Comparison of ENCODE assay signal across 12 mouse cellular contexts in the genomic region with DNA sequence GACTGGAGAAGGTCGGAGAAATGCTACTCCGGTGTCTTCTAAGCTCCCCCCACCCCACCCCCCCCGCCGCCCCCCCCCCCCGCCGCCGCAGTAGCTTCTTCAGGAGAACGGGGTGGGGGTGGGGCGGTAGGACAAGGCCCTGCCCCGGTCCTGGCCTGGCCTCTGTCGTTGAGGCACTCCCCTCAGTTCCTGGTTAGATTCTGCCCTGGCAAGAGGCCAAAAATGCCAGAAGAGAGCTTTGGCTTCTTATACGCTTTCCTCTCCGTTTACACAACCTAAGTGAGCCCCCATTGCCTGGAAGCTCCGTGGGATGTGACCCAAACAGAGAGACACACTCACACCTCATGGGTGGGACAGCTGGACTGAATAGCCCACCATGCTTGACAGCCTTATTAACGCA.
DNase-seq lines count a peak whose midpoint lies in the region; ATAC-seq and TF ChIP-seq lines count a peak whose summit lies in the region.
"Had no signal": no experiment of that assay in that cellular context is flagged by ENCODE, and none has a peak within 500 bp of the region (broad histone marks: within the 10 kb centered on the region; RNA-seq: fewer than 3 reads in every experiment).

No protein-coding gene starts in this region.

- peak; percentile 9 to 13 for DNase-seq in adrenal gland, postnatal 36 days
- no peak for DNase-seq in adrenal gland, postnatal 25 days
- peak; percentile 50 for DNase-seq in kidney, postnatal 10 days
- DNase-seq in CH12.LX (ENCODE audit: extremely low read depth), result peak; percentile 29
- DNase-seq in liver, postnatal 0 days, result peak; percentile 31
- no peak for DNase-seq in gastrocnemius, postnatal 14 days
- DNase-seq in gastrocnemius, postnatal 25 days, result no peak
- DNase-seq: cerebellum, adult 18-20 months; right cerebral cortex, adult 18-20 months; thymus, adult 18-20 months had no signal

- H3K27me3 ChIP-seq in kidney, embryonic 16.5 days (ENCODE audit: insufficient read depth, low read length), result peaks cover 11% of the 10 kb centered on the region
- no peaks in the 10 kb centered on the region for H3K27me3 ChIP-seq in CH12.LX (replicated peaks)
- 0 out of 2 replicates have a peak, but pooled peaks cover 4% of the 10 kb centered on the region for H3K27me3 ChIP-seq in liver, postnatal 0 days (ENCODE audit: insufficient read depth, low read length)

- TF ChIP-seq CTCF in CH12.LX (conservative IDR thresholded peaks at IDR 0.05 in 1 of 2, IDR thresholded peaks at IDR 0.05 in 1 of 2; ENCODE audit: low read depth in 2 of 2, low read length in 2 of 2), result no peak
- no peak for TF ChIP-seq CTCF in liver, postnatal 0 days (IDR thresholded peaks at IDR 0.05; ENCODE audit: low read depth)

- ATAC-seq in kidney, embryonic 16.5 days (ENCODE audit: low FRiP score, low TSS enrichment), result no peak
- no peak for ATAC-seq in liver, postnatal 0 days
- ATAC-seq: midbrain, embryonic 16.5 days had no signal

- no peak overlapping the region for H3K4me2 ChIP-seq in kidney, embryonic 16.5 days (replicated peaks; ENCODE audit: low read depth, low read length)
- H3K4me2 ChIP-seq in CH12.LX (ENCODE audit: insufficient read depth, low read depth, poor library complexity, severe bottlenecking), result no peak overlapping the region; the same call in 1 of the 2 replicates
- no peak overlapping the region for H3K4me2 ChIP-seq in liver, postnatal 0 days (ENCODE audit: low read depth, low read length)

- TF ChIP-seq POLR2A in CH12.LX (IDR thresholded peaks at IDR 0.05; ENCODE audit: low read depth, low read length), result no peak

- no peaks in the 10 kb centered on the region for H3K9me3 ChIP-seq in kidney, embryonic 16.5 days (ENCODE audit: low read length)
- no peaks in the 10 kb centered on the region for H3K9me3 ChIP-seq in CH12.LX (replicated peaks; ENCODE audit: low read length)
- no peaks in the 10 kb centered on the region for H3K9me3 ChIP-seq in liver, postnatal 0 days (ENCODE audit: low read length)

- no peak overlapping the region for H3K9ac ChIP-seq in kidney, embryonic 16.5 days (replicated peaks; ENCODE audit: low read length)
- H3K9ac ChIP-seq in CH12.LX (ENCODE audit: insufficient read depth, low read depth), result no peak overlapping the region
- H3K9ac ChIP-seq in liver, postnatal 0 days (replicated peaks), result no peak overlapping the region

- no peaks in the 10 kb centered on the region for H3K79me2 ChIP-seq in CH12.LX (replicated peaks; ENCODE audit: control insufficient read depth, extremely low read depth, insufficient read depth, poor library complexity, severe bottlenecking)

- no peaks in the 10 kb centered on the region for H3K36me3 ChIP-seq in kidney, embryonic 16.5 days (ENCODE audit: insufficient read depth, low read length)
- H3K36me3 ChIP-seq in CH12.LX (replicated peaks in 1 of 2; ENCODE audit: control insufficient read depth in 1 of 2, insufficient read depth in 1 of 2, low read length in 1 of 2), result no peaks in the 10 kb centered on the region
- no peaks in the 10 kb centered on the region for H3K36me3 ChIP-seq in liver, postnatal 0 days (replicated peaks; ENCODE audit: insufficient read depth, low read length)

- dilution Hi-C loops in CH12.LX (cut with MboI; ENCODE audit: extremely low pct_ligation_motif_present, extremely low pct_unique_long_range_greater_than_20kb, low sequenced_read_pairs), result no loop called here

- H3K4me1 ChIP-seq in kidney, embryonic 16.5 days (ENCODE audit: insufficient read depth, low read length), result 0 out of 2 replicates have a peak, but pooled peaks cover 19% of the 10 kb centered on the region
- peaks cover 3 to 23% of the 10 kb centered on the region in 2 experiments for H3K4me1 ChIP-seq in CH12.LX (ENCODE audit: control insufficient read depth in 1 of 2, insufficient read depth in 2 of 2)
- peaks cover 4% of the 10 kb centered on the region; the same call in 1 of the 2 replicates for H3K4me1 ChIP-seq in liver, postnatal 0 days (ENCODE audit: insufficient read depth)

- no peak overlapping the region for H3K4me3 ChIP-seq in kidney, embryonic 16.5 days (ENCODE audit: low read length)
- no peak overlapping the region for H3K4me3 ChIP-seq in CH12.LX (replicated peaks in 1 of 3; ENCODE audit: low read depth in 2 of 3, low read length in 2 of 3, poor library complexity in 1 of 3)
- H3K4me3 ChIP-seq in liver, postnatal 0 days (ENCODE audit: low read depth, low read length), result no peak overlapping the region

- TF ChIP-seq RAD21 in CH12.LX (IDR thresholded peaks at IDR 0.05; ENCODE audit: low read depth, low read length), result no peak

- 12% methylated on average over 9 of the region's 15 CpGs for WGBS in kidney, embryonic 16.5 days
- 27% methylated on average over 7 of the region's 15 CpGs for WGBS in liver, postnatal 0 days (ENCODE audit: insufficient replicate concordance)

- H3K27ac ChIP-seq in kidney, embryonic 16.5 days (ENCODE audit: low read length), result no peak overlapping the region
- H3K27ac ChIP-seq in CH12.LX (ENCODE audit: insufficient read depth, low read depth), result peak overlapping the region; percentile 76
- no peak overlapping the region for H3K27ac ChIP-seq in liver, postnatal 0 days (ENCODE audit: low read depth)

- in situ Hi-C loops in CH12.LX (cut with MboI; ENCODE audit: low pct_ligation_motif_present, low pct_unique_long_range_greater_than_20kb, low sequenced_read_pairs), result no loop called here

- intact Hi-C loops in gastrocnemius, postnatal 14 days (cut with DNase I; ENCODE audit: low total_unique reads), result no loop called here

- TF ChIP-seq EP300 in CH12.LX (IDR thresholded peaks at IDR 0.05; ENCODE audit: low read length), result no peak
- TF ChIP-seq EP300 in liver, postnatal 0 days (IDR thresholded peaks at IDR 0.05; ENCODE audit: low read depth), result no peak

TF ChIP-seq in CH12.LX, 34 proteins besides CTCF, POLR2A, EP300 and RAD21:
- TF ChIP-seq PAX5 (IDR thresholded peaks at IDR 0.05; ENCODE audit: low read length) (no peak), SIN3A (IDR thresholded peaks at IDR 0.05; ENCODE audit: low read length) (no peak), MAFK (IDR thresholded peaks at IDR 0.05; ENCODE audit: insufficient replicate concordance, low read length) (no peak), TCF12 (IDR thresholded peaks at IDR 0.05; ENCODE audit: low read depth, low read length) (no peak), TBP (conservative IDR thresholded peaks at IDR 0.05; ENCODE audit: low read depth, low read length) (no peak), MAX (IDR thresholded peaks at IDR 0.05; ENCODE audit: low read length) (no peak)
TF ChIP-seq in CH12.LX: peak in this region for 0.

Comparison
In these comparisons a context has a peak if more than half of its experiments do, and no peak if none do; other contexts are left out.
1. DNase-seq: peak in adrenal gland, postnatal 36 days (2 of 2), kidney, postnatal 10 days (single experiment), CH12.LX (single experiment) and liver, postnatal 0 days (single experiment); none in adrenal gland, postnatal 25 days (single experiment), gastrocnemius, postnatal 14 days (single experiment) and gastrocnemius, postnatal 25 days (single experiment).